Mouse (Mus musculus) G1E-ER4 (cell line): ENCODE results near the gene Rbfox1. TPM values are rescaled to one million over a fixed set of nuclear protein-coding genes. Genes with fewer than 3 reads are reported as not detected.

ENCODE experiments used
- GATA1 ChIP-seq: IDR thresholded peaks from one replicate; pipeline ENCODE4 v1.8.0; 2012; ENCODE audit warnings: low read length, inconsistent platforms
- polyA plus RNA-seq: library from polyadenylated mRNA; stranded (reverse); fragments of >175 nt; gene quantifications from 2 replicates; pipeline ENCODE4 v1.2.3, GENCODE M21; 2012

The Rbfox1 gene
- polyA plus RNA-seq, 1 experiment, result not detected

DNA sequence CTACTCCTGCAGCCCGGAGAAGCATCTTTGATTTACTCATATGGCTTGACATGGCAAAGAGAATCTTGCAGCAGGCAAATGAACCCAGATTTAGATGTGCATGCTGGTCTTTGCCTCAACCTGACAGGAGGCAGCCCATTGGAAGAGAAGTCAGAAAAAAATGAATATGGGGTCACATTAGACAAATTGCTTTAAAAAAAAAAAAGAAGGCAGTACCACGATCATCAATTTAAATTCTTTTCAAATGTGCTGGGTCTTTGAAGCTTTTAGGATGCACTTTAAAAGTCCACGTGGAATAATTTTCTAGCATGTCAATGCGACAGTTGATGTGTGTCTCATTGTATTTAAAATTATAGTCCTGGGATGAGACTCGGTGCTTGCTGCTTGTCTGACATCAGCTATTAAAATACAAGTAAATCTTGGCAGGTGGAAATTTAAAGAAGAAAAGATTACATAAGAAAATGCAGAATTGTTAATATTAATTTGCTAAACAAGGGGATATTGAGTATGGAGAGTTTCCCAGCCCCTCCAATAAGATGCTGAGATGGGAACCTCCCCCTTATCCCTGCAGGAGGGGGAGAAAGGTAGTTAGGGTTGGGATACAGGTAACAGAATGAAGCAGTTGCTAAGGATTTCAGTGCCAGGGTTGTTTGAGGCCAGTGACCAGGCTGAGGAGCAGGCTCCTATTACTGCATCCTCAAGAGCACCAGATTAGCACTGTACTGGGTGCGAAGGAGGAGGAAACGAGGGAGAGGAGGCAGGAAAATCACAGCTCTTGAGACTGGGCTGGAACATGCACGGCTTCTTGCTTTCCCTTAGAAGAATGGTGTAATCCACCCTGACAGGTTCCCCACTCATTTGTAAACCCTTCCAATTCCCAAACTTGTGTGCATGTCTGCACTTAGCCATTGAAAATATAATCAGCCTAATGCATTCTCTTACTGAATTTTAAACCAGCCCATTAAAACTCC lies 1274.0 kb downstream of the Rbfox1 start:
- no peak for TF ChIP-seq GATA1

DNA sequence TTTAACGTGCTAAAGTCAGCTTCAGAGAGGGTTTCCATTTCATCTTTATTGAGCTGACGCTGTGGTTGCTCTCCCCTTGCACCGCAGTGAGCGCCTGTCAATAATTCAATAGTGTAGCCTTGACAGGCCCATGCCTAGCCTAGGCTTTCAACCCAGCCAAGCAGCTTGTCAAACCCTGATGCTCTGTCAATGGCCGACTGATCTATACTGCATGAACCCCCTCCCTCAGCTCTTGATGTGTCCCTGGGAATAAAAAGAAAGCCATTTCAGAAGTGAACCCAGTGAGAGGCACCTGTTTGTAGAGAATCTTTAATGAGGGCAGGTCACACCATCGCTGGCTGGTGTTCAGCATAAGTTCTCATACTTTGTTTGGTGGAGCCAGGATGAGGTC lies 1274.7 kb downstream of the Rbfox1 start:
- TF ChIP-seq GATA1, result no peak

DNA sequence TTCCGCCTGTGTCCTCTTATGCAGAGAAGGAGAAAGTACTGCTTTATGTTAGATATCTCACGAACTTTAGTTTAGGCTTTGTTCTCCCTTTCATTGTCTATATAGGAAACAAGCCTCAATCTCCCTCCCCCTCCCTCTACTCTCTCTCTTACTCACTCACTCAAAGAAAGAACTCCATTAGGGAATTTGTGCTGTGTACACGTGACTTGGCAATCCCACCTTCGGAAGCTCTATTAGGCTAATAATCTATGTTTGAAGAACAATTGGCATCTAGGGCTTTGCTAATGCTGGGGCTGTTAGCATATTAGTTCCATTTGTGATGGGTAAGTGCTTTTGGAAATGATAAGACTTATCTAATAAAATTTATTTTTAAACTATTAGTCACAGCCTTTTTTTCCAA lies 1277.0 kb downstream of the Rbfox1 start:
- no peak for TF ChIP-seq GATA1

DNA sequence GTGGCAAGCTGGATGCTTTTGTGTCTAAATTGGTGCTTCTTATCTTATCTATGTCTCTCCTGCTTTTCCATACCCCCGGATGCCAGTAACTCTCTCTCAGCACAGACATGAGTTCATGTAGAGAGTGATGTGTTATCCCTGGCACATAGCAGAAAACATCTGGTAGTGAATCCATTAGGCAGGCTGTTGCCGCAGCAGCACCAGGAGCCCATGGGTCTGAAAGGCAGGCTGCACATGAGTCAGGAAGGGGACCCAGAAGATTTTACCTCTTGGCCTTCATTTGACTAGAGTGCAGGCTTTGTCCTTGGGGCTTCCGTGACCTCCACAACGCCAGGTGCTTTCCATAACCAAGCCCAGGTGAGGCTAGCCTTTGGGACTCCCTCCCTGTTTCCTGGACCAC lies 1278.5 kb downstream of the Rbfox1 start:
- TF ChIP-seq GATA1, result no peak

DNA sequence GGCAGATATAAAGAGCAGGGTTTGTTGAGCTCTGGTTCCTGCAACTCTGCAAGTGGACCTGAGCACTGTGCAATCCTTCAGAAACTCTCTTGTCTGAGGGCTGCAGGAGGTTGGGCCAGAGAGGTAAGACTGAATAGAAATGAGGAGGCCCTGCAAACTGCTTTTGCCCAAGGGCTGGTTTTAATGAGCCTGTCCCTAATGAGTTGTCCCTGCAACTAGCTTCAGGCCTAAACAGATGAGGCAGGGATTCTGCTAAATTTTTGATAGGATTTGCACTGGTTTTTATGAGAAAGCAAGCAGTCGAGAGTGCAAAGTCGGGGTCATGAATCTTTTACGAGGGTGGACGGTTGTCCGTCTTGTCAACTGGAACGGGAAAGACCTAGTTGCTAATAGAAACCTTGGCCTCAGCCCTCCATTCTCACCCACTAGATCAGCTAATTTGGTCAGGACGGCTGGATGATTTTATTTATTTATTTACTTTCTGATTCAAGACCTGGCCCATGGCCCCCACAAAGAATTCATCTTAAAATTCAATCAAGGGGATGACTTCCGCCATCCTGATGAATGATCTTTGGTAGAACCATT lies 1279.1 kb downstream of the Rbfox1 start:
- no peak for TF ChIP-seq GATA1

DNA sequence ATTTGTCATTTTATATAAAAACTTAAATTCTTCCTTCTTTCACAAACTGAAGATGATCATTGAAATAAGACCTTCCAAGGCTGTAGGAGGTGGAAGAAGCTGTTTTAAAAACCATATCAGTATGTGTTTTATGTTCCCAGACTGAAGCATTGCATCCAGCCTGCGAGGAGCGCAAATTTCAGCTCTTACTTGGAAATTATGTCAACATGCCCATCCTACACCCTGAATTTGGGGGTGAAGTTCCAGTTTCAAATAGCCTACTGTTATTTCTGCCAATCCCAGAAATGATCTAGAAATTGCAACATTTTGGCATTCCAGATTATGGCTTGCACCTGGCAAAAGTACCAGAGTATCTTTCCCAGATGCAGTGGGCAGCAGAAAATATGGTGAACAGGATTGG lies 1290.8 kb downstream of the Rbfox1 start:
- TF ChIP-seq GATA1, result no peak

DNA sequence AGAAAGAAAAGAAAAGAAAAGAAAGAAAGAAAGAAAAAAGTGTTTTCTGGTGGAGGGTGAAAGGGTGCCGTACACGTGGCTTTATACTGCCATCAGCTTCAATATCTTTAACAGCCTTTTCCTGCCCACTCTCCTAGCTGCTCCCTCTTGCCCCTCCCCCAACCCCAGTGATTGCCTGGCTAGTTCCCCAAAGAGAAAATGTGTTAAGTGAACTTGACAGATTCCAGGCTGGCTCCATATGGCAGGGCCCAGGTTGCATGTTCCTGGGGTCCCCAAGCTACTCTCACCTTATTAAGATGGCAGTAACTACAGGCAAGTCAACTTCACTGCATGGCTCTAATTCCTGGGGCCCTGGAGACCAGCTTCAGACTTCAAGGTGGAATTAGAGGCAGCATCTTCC lies 1302.6 kb downstream of the Rbfox1 start:
- no peak for TF ChIP-seq GATA1

DNA sequence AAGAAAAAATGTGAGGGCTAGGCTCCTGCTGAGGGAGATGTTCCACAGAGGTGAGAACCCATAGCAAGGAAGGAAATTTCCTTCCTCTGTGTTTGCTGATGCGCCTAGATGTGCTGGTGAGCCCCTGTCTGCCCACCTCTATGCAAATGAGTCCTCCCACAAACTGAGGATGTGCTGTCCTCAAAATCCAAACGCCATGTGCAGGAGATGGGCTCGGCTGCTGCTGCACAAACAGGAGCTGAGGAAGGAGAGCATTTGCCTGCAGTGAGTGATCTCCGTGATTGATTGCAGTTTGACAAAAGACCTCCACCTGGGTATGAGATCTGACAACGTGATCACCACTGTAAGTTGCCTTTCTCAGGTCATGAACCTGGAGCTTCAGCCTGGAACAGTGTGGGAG lies 1308.4 kb downstream of the Rbfox1 start:
- no peak for TF ChIP-seq GATA1

DNA sequence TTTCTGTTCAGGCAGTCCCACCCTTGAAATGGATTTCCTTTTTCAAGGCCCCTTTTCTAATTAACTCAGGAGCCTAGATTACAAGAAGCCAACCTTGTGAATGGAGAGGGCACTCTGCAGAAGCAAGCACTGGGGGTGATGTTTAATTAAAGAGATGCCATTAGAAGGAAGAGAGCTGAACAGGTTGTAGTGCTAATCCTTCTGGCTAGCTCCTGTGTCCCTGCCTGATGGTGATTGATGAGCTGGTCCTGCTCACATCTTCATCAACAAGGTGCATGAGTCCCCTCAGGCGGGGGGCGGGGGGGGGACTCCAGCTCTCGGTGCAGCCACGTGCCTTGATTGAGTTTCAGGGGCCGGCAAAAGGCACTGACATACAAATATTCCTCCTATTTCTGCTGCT lies 1312.8 kb downstream of the Rbfox1 start:
- TF ChIP-seq GATA1, result no peak

DNA sequence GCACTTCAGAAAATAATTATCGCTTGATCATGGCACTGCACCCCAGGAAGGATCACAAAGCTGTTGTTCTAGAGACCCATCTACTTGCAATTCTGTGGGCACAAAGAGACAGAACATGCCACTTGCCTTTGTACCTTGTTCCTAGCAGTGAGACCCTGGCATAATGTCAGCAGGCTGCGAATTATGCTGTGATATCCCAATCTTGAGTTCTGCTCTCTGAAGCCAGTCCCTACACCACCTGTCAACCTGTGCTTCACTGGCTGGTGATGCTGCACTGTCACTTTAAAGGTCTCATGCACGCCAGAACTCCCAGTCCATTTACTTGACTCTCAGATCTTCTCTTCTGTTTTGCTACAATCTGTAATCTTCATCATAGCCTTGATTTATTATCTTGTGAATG lies 1315.1 kb downstream of the Rbfox1 start:
- no peak for TF ChIP-seq GATA1

DNA sequence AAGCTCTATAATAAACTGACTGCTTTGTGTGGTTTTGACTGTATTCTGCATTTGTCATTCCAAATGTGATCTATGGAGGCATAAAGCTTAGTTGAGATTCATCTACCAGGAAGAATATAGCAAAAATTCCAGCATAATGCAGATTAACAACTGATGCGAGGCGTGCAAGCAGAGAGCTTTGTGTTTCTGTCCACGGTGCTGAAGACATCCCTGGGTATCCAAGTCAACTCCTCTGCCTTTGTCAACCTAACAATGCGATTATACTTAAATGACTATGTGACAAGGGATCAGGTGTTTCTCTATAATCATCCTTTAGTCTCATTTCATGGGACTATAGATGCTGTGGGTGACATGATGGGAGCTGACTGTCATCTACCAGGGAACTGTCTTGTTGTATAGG lies 1316.7 kb downstream of the Rbfox1 start:
- TF ChIP-seq GATA1, result no peak

DNA sequence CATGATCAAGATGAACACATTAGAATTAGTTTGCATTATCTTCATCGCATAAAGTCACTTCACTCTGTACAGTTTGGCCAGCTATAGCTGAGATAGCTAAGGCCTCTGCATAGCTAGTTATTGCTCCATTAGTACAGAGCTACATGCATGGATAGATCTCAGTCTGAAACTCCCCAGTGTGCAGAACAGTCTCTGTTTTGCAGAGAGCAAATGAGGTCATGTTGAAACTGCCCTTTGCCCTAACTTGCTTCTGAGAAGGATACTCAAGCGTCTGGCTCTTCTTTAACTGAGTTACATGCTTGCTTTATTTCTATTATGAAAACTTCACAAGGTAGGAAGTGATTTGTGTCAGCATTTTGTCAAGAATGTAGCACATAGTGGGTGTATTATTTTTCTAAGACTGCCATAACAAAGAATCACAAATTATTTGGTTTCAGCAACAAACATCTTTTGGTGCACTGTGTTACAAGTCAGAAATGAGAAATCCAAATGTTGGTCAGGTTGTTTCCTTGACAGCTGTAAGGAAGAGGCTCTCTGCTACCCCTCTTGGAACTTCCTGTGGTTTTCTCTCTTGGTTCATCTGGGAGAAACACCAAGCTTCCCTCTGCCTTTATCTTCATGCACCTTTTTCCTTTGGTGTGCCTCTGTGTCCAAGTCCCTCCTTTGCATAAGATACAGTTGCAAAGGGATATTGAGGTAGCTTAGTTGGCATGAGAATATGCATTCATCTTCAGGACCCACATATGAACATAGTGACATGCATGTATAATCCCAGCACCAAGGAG lies 1321.2 kb downstream of the Rbfox1 start:
- TF ChIP-seq GATA1, result no peak

DNA sequence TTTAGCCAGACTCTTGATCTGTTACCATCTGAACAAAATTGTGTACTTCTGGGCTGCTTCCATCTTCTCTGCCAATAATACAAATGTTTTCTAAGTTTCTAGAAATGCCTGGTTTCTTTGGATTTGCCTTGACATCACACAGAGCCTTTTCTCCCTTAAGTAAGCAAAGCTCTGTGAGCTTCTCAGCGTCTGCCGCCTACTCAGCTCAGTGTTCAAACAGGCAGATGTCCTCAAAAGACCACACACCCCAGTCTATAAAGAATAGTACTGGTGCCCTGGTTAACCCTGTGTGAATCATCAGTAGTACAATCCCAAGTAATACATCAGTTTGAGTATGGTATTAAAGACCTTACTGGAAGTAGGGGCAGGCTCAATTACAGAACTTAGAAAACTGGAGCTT lies 1322.4 kb downstream of the Rbfox1 start:
- TF ChIP-seq GATA1, result no peak

DNA sequence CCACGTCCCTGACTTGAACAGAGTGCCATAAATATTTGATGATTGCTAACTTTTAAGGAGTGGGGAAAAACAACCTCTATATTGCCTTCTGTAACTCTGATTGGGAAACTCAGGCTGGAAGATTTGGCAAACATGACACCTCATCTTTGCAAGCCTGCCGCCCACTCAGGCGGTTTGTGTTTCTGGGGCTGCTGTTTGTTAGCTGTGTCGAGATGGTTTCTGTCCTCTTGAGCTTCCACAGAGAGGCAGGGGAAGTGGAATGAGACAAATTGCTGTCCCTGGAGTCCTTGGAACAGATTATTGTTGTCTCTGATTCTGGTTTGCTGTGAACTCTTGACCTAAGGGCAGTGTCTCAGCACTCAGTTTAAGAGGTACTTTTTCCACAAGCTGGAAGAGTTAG lies 1327.6 kb downstream of the Rbfox1 start:
- TF ChIP-seq GATA1, result no peak

DNA sequence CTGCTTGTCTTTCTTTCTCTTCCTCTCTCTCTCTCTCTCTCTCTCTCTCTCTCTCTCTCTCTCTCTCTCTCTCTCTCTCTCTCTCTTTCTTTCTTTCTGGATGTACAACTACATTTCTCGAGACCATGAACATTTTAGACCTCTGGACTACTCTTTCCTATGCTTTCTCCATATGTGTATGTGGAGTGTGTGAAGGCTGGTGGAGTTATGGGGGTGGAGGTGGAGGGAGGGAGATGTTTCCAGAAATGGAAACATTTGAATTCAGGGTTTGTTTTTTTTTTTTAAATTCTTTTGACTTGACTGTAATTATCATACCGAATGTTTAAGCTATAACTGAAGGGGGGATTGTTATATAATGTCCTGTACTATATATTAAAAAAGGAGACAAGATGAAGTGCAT lies 1338.1 kb downstream of the Rbfox1 start:
- no peak for TF ChIP-seq GATA1

DNA sequence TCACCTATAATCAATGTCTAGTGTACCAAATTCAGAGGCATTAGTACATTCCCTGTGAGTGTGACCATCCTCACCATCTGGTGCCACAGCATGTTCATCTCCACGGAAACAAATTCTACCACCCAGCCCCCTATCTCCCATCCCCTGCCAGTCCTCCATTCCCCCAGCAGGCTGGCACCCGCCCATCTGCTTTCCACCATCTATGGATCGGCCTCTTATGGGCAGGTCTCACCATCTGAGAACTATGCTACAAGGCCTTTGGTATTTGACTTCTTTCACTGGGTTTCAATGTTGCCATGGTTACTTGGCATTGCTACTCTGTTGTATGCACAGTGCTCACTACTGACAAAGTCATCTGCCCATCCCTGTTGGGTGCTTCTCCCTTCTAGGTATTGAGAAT lies 1340.8 kb downstream of the Rbfox1 start:
- TF ChIP-seq GATA1, result no peak
